Mouse (Mus musculus) embryonic fibroblast, embryonic 13.5 days (primary cell): Measurements from ENCODE around the gene Tmem115. TPM values are rescaled to one million over a fixed set of nuclear protein-coding genes. Genes with fewer than 3 reads are reported as not detected.

Source experiments
- H3K27ac ChIP-seq: 2 replicates; pipeline ENCODE4 v1.5.1; 2012; ENCODE audit warnings: low read length, control low read depth, inconsistent platforms; ENCODE audit not compliant: insufficient read depth
- H3K4me1 ChIP-seq: 2 replicates; pipeline ENCODE4 v1.6.1; 2011; ENCODE audit warnings: low read length; ENCODE audit not compliant: control insufficient read depth, insufficient read depth
- H3K4me3 ChIP-seq: 2 replicates; pipeline ENCODE4 v1.5.1; 2011; ENCODE audit warnings: mild to moderate bottlenecking, control low read depth, low read length; ENCODE audit not compliant: insufficient read depth
- CTCF ChIP-seq: IDR thresholded peaks from 2 replicates; pipeline ENCODE4 v1.5.1; 2011; ENCODE audit warnings: mild to moderate bottlenecking, control low read depth, low read length, moderate library complexity, borderline replicate concordance; ENCODE audit not compliant: insufficient read depth
- POLR2A ChIP-seq: IDR thresholded peaks from 2 replicates; pipeline ENCODE4 v1.6.1; 2011; ENCODE audit warnings: low read depth, mild to moderate bottlenecking, control low read depth, low read length, moderate library complexity
- polyA plus RNA-seq: library from polyadenylated mRNA; stranded (reverse); fragments of >200 nt; gene quantifications from 2 replicates; pipeline ENCODE4 v1.2.4, GENCODE M21; 2011; ENCODE audit warnings: low read depth; ENCODE audit not compliant: missing spikeins, insufficient read length

The Tmem115 gene
- polyA plus RNA-seq, 1 experiment, result 21.4 TPM

DNA sequence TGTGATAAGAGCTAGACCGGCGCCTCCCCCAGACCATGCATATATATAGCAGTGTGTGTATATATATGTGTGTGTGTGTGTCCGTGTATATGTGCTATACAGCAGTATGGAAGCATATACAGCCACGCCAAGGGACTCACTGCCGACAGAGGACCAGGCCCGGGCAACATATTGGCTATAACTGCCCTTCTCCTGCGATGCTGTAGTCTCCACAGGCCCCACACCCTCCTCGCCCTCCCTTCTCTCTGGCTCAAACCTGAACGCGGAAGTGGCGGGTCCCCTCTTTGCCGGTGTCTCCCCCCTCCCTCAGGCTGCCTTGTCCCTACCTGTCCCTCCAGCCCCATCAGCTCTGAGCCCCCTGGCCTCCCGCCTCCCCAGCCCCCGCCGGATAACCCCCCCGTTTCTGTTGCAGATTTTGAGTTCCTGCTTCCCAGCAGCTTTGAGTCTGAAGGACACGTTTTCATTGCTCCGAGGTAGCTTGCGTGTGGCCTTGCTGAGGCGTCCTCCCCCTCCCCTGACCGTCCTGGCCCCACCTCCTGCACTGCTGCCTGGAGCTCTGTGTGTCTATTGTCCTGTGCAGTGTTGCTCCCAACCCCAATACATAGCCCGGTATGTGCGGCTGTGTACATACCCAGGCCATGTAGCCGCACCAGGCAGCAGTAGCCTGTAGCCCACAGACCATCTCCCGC, 11.9 kb upstream of the Tmem115 start:
- Histone ChIP-seq H3K27ac (no peak overlapping the region), H3K4me1 (no peaks in the 10 kb centered on the region), H3K4me3 (no peak overlapping the region)
- TF ChIP-seq CTCF (no peak), POLR2A (no peak)

DNA sequence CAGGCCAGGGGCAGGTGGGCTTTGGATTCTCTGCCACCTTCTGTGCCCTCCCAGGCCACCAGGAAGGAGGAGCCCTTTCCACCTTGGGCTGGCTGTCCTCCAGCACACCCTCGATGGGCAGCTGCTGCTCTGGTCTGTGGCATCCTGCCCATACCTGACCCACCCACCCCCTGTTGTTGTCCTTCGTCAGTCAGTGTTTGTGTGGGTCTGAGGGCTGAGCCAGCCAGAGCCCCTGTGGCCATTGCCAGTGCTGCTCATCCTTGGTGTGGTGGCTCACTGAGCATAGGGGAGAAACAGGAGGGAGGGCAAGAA, 11.4 kb upstream of the Tmem115 start:
- TF ChIP-seq CTCF (no peak), POLR2A (no peak)
- H3K27ac ChIP-seq, result no peak overlapping the region
- H3K4me1 ChIP-seq, result no peaks in the 10 kb centered on the region
- H3K4me3 ChIP-seq, result no peak overlapping the region

DNA sequence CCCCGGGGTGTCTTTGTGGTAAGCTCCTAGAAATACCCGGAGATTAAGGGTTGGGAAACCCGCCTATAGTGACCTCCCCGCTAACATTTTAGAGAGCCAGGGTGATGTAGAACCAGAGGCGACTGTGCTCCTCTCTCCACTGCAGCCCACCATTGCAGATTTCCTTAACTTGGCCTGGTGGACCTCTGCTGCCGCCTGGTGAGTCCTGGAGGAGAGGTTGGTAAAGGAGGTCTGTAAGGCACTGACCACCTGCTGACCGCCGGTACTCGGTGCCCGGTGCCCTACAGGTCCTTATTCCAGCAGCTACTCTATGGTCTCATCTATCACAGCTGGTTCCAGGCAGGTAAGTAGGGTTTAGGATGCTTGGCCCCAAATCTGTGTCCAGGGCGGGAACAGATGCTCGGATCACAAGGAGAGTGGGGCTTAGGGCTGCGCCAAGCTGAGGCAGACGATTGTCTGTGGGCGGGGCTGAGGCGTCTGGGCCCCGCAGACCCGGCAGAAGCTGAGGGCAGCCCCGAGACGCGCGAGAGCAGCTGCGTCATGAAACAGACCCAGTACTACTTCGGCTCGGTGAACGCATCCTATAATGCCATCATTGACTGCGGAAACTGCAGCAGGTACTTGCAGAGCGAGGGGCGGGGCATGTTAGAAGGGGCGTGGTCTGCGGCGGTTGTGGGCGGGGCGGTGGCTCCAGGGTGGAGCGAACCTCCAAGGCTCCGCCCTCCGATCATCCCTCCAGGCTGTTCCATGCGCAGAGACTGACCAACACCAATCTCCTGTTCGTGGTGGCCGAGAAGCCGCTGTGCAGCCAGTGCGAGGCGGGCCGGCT, 7.3 kb upstream of the Tmem115 start:
- no peak overlapping the region for H3K27ac ChIP-seq
- peak overlapping the region; percentile 21 for H3K4me3 ChIP-seq
- TF ChIP-seq POLR2A, result no peak
- H3K4me1 ChIP-seq, result no peaks in the 10 kb centered on the region

DNA sequence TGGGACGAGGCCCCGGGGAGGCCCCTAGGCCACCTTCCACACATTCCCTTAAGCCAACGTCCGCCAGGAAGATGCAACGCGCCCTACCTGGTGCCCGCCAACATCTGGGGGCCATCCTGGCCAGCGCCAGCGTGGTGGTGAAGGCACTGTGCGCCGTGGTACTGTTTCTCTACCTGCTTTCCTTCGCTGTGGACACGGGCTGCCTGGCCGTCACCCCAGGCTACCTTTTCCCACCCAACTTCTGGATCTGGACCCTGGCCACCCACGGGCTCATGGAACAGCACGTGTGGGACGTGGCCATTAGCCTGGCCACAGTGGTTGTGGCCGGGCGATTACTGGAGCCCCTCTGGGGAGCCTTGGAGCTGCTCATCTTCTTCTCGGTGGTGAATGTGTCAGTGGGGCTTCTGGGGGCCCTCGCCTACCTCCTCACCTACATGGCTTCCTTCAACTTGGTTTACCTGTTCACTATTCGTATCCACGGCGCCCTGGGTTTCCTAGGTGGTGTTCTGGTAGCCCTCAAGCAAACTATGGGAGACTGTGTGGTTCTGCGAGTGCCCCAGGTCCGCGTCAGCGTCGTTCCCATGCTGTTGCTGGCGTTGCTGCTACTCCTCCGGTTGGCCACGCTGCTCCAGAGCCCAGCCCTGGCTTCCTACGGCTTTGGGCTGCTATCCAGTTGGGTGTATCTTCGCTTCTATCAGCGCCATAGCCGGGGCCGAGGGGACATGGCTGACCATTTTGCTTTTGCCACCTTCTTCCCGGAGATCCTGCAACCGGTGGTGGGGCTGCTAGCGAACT, 860 bp downstream of the Tmem115 start:
- Histone ChIP-seq H3K4me3 (peak overlapping the region; percentile 76), H3K27ac (peak overlapping the region; percentile 78), H3K4me1 (peaks cover 5% of the 10 kb centered on the region; the same call in 1 of the 2 replicates)
- TF ChIP-seq CTCF (no peak), POLR2A (no peak; the same call in 1 of the 2 replicates)

DNA sequence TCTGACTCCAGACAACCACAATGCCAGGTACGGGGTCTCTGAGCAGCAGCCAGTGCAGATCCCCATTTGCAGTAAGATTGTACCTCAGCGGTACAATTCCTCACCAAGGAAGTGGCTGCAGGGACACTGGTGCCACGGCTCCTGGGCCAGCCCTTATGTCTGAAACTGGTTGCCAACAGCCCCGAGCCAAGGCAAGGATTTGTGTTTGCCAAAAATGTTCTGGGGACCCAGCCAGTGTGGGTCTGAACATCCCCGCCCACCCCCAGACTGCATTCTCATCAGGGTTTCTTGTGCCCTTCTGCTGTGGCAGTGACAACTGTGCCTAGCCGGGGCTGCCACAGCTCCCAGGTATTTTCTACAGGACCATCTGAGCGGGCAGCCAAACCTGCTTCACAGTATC, 4.5 kb downstream of the Tmem115 start:
- TF ChIP-seq CTCF (no peak), POLR2A (no peak)
- Histone ChIP-seq H3K4me3 (no peak overlapping the region), H3K4me1 (peaks cover 8% of the 10 kb centered on the region; the same call in 1 of the 2 replicates), H3K27ac (no peak overlapping the region)

DNA sequence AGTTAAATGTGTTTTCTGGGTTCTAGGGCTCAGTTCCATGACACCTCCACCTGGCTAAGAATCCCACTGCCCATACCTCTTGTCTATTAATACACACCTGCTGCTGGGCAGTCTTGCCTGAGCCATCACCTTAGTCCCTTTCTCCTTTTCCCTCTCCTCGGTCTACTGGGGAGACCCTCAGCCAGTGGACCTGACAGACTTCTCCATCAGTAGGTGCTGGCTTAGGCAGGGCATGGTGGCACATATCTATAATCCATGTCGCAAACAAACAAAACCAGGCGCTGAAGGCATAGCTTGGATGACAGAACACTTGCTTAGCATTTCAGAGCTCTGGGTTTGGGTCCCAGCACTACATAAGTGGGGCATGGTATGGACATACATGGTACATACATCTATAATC, 5.0 kb downstream of the Tmem115 start:
- Histone ChIP-seq H3K4me1 (peaks cover 8% of the 10 kb centered on the region; the same call in 1 of the 2 replicates), H3K4me3 (no peak overlapping the region)

DNA sequence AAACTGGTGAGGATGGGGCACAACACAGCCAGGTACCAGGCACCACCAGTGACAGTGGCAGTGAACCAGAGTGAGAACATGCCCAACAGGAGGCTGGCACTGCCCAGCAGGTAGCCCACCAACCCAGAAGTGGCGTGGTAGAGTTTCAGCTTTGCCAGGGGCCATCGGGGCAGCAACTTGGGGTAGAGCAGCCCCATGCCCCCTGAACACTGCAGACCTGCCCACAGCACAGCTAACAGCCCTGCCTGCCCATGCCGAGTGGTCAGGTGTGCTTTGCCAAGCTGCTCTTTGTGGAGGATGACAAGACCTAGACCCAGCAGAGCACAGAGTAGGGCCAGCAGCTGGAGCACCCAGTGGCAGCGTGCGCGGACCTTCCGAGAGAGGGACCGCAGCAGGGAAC, 6.2 kb downstream of the Tmem115 start:
- H3K27ac ChIP-seq, result no peak overlapping the region
- no peak overlapping the region for H3K4me3 ChIP-seq
- peaks cover 8% of the 10 kb centered on the region; the same call in 1 of the 2 replicates for H3K4me1 ChIP-seq
- TF ChIP-seq CTCF (no peak), POLR2A (no peak)

More for the DNA sequence above, 5.0 kb downstream of the Tmem115 start:
- TF ChIP-seq POLR2A (no peak), CTCF (no peak)
- H3K27ac ChIP-seq, result no peak overlapping the region

DNA sequence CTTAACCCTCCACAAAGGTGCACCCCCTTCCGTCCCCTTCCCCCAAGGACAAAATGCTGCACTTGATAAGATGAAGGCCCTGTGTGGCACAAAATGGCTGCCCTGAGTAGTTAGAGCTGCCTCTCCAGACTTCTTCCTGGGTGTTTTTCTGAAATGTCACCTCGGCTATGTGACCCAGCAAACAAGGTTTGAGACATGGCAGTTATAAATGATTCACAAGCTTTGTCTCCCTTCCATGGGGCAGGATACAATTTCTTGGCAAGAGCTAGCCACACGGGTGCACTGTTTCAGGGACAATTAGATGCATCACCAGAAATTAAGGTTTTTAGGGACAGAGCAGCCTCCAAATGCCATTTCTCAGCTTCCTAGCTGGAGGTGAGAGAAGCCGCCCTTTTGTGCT, 6.7 kb downstream of the Tmem115 start:
- TF ChIP-seq CTCF (no peak), POLR2A (no peak)
- H3K4me3 ChIP-seq, result no peak overlapping the region
- H3K27ac ChIP-seq, result no peak overlapping the region
- peaks cover 8% of the 10 kb centered on the region; the same call in 1 of the 2 replicates for H3K4me1 ChIP-seq

DNA sequence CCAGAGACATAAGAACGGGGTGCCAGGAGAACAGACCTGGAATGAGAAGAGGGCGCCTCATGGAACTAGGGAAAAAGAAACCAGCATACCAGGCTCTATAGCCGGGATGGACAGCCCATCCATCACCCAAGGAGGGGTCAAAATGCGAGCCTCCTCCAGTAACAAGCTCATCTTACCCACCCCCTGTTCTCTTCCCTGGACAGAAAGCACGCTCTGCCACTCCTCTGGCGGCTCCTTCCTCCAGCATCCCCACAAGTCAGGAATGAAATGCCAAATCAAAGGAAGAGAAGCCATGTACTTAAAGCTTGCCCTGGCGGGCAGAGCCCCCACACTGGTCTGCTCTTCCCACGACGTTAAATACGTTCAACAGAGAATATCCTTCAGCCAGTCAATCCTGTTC, 7.3 kb downstream of the Tmem115 start:
- Histone ChIP-seq H3K4me3 (peak overlapping the region; percentile 62), H3K4me1 (peaks cover 8% of the 10 kb centered on the region; the same call in 1 of the 2 replicates), H3K27ac (no peak overlapping the region)
- TF ChIP-seq CTCF, result no peak
- no peak for TF ChIP-seq POLR2A
